Mouse (Mus musculus) megakaryocyte-erythroid progenitor cell, adult 5 weeks (primary cell): ENCODE measurements around the gene Olfr1302. TPM values are rescaled to one million over a fixed set of nuclear protein-coding genes. Genes with fewer than 3 reads are reported as not detected.

Source experiments
- polyA plus RNA-seq: library from polyadenylated mRNA; stranded (reverse); fragments of >175 nt; gene quantifications from 2 replicates; pipeline ENCODE4 v1.2.3, GENCODE M21; 2012

The Olfr1302 gene
- not detected in 2 replicates for polyA plus RNA-seq

DNA sequence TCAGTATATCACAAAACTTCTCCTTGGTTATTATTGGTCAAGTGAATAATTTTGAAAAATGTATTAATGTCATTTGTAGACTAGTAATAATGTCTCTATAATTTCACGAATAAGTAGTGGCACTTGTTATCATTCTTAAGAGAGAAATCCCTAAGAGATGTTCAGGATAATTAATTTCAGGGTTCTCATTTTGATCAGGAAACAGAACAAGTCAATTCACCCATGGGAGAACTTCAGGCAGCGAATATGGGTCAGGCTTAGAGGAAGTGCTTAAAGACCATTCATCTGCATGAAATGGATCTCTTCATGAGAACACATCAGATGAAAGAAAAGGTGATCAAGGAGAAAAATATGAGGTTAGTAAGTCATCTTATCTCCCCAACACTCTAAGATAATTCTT lies at the start of gene Olfr1302:
Gene Olfr1302 (plus strand): TSS at position 301 of the 400 bp plus-strand sequence.

GRCm38 (mm10) chr2:111750706-111751105 lies 26.5 kb upstream of the Olfr1302 start, which contains the start of gene Olfr1301:
Gene Olfr1301, plus strand, starts transcription at chr2:111751006.

GRCm38 (mm10) chr2:111820240-111820639 lies 43.0 kb downstream of the Olfr1302 start, which contains the start of gene Olfr1303:
Gene Olfr1303, minus strand, starts transcription at chr2:111820340.

Other genes starting within 250 kb of the Olfr1302 start
- not detected in 2 replicates for gene Olfr1294, start 237.1 kb upstream of the Olfr1302 start, polyA plus RNA-seq
- gene Olfr1295, start 207.7 kb upstream of the Olfr1302 start, polyA plus RNA-seq = not detected in 2 replicates
- gene Olfr1297, start 150.9 kb upstream of the Olfr1302 start, polyA plus RNA-seq = not detected in 2 replicates
- gene Olfr1298, start 128.2 kb upstream of the Olfr1302 start, polyA plus RNA-seq = not detected in 2 replicates
- gene Olfr1299, start 116.0 kb upstream of the Olfr1302 start, polyA plus RNA-seq = not detected in 2 replicates
- not detected in 2 replicates for gene Olfr1301, start 26.4 kb upstream of the Olfr1302 start, polyA plus RNA-seq
- not detected in 2 replicates for gene Olfr1303, start 42.9 kb downstream of the Olfr1302 start, polyA plus RNA-seq
- gene Olfr1305, start 99.7 kb downstream of the Olfr1302 start, polyA plus RNA-seq = not detected in 2 replicates
- gene Olfr1306, start 138.8 kb downstream of the Olfr1302 start, polyA plus RNA-seq = not detected in 2 replicates
- 0.01 TPM in 1 of 2 replicates, not detected in the other for gene Olfr1307, start 172.0 kb downstream of the Olfr1302 start, polyA plus RNA-seq
- not detected in 2 replicates for gene Olfr1308, start 187.5 kb downstream of the Olfr1302 start, polyA plus RNA-seq
- gene Olfr1309, start 212.9 kb downstream of the Olfr1302 start, polyA plus RNA-seq = not detected in 2 replicates
- 0.01 and 0.03 TPM in 2 replicates for gene Olfr1310, start 235.3 kb downstream of the Olfr1302 start, polyA plus RNA-seq
- gene Olfr1311, start 247.0 kb downstream of the Olfr1302 start, polyA plus RNA-seq = not detected in 2 replicates